Mouse (Mus musculus) megakaryocyte, adult 5-6 weeks (primary cell): ENCODE measurements around the gene Plvap. TPM values are rescaled to one million over a fixed set of nuclear protein-coding genes. Genes with fewer than 3 reads are reported as not detected.

Source experiments
- ATAC-seq: 2 replicates; pipeline ENCODE4 v1.8.0; 2016; ENCODE audit warnings: mild to moderate bottlenecking, inconsistent platforms; ENCODE audit not compliant: poor library complexity, severe bottlenecking
- total RNA-seq, 2 experiments: library from RNA; stranded (forward) in 1 of 2; stranded (reverse) in 1 of 2; fragments of 153-499, 151-499 nt in 1 of 2; fragments of 221-1000, 200-1000 nt in 1 of 2; gene quantifications; 2 replicates each; pipeline versions ENCODE4 v1.2.3 to v1.2.4; 2015 to 2017

Plvap gene
- total RNA-seq, 2 experiments from 2014 or later: 0.11 to 0.22 TPM

DNA sequence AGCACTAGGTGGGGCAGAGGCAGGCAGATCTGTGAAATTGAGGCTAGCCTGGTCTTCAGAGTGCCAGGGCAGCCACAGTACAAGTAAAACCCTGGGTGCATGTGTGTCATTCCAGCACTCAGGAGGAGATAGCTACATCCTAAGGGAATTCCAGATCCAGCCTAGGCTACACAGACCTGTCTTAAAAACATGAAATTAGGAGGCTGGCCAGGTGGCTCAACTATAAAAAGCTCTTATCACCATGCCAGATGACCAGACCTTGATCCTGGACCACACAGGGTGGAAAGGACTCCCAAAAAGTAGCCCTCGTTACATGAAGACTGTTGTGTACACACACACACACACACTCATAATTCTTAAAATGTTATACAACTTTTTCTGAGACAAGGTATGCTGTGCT, 43.6 kb downstream of the Plvap start:
- ATAC-seq: no peak

DNA sequence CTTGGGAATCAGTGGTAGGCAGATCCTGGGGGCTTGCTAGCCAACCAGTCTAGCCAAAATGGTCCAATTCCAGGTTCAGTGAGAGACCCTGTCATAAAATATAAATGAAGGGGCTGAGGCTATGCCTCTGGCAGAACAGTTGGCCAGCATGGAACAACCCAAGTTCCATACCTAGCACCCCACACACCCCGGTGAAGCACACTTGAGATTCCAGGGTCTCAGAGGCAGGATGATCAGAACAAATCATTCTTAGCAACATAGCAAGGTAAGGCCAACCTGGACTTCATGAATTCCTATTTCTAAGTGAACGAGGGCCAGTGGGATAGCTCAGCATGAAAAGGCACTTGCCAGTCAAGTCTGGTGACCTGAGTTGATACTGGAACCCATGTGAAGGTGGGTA, 44.4 kb downstream of the Plvap start:
- ATAC-seq: no peak

DNA sequence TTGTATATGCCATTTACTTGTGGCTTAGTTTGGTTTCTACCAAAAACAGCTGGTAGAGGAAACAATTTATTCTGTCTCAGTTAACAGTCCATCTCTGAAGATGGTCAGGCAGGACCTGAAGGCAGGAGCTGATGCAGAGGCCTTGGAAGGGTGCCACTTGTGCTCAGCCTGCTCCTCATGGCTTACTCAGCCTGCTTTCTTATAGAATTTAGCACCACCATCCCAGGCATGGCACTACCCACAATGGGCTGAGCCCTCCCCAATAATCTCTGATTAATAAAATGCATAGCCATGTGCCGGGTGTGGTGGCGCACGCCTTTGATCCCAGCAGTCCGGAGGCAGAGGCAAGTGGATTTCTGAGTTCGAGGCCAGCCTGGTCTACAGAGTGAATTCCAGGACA, 45.4 kb downstream of the Plvap start:
- no peak for ATAC-seq

DNA sequence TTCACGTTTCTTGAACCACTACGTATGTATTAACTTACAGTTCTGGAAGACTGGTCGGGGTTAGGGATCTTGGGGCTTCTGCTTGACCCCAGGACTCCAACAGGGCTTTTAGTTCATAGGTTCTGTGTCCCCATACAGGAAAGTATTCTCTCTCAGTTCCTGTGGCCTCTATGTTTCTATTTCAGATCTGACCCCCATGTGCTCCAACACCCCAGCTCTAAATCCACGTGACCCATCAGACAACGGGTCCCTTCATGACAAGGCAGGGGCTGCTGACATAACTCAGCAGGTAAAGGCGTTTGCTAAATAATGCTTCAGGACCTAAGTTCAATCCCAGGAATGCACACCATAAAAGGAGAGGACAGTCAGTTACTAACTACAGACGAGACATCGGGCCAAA, 45.8 kb downstream of the Plvap start:
- ATAC-seq: no peak

DNA sequence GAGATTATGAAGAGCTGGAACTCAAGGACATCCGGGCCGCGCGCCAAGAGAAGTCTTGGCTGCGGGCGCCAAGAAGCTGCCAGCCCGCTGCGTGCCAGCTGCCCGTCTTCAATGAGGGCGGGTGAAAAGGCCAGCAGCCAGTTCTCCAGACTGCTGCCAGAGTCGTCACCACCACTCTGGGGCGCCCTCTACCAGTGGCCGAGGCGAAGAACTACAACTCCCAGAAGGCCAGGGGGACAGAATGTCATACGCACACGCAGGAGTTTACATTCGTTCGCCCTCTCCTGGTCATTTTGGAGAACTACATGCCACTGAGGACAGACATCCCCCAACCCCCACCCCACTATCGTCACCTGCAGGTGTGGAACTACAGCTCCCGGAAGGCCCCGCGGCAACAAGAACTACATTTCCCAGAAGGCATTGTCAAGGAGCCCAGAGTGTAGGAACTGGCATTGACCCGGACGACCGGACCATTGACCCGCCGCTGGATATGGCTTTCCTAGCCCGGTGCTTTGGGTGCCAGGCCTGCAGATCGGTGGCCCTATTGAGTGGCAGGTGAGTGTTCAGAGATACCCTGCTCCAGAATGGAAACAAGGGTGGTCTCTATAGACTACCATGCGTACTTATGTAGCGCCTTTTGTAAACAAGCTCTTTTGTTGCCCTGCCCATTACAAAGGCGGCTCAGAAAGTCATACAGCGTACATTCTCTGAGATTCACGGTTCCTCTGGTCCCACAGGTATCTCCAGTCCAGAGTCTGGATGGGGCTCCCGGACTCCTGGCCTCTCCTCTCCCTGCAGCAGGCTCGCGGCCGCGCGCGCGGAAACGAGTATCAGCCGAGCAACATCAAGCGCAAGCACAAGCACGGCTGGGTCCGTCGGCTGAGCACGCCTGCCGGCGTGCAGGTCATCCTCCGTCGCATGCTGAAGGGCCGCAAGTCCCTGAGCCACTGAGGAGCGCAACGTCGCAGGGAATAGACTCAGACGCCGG, 46.7 kb downstream of the Plvap start, which contains the start of gene Mrpl34:
Gene Mrpl34, plus strand, starts transcription at position 447 of the 988 bp plus-strand sequence.
- ATAC-seq: peak; percentile 75

DNA sequence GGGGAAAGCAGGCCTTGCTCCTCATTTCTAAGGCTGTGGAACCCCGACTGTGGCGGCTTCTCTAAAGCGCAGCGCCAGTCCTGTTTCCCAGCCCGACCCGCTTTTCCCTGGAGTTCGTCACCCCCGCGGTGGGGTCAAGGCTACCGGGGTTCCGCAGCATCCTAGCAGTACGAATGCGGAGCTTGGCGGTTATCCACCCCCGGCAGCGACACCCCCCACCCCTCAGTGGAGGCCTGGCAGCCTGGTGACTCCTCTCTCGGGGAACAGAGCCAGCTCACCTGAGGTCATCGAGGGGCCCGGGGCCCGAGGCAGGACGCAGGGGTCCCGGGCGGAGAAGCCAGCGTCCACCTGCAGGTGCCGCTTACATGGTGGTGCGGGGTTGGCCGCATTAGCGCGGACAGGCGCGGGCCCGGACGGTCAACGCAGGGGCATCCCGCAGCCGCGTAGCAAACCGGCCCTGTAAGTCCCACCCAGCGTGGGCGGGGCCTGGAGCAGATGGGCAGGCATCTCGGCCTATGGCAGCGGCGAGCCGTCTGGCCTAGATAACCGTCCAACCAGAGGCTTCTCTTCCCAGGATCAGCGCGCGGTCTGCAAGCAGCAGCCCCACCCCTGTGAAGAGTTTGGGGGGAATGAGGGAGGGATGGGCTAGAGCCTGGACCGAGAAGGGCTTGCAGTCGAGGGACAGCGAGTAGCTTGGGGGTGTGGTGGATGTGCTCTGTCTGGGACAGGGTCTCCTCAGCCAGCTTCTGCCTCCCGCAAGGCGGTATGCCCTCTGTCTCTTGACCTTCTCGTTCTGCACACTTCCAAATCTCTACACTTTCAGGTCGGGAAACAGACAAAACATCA, 48.1 kb downstream of the Plvap start, which contains the start of gene Abhd8:
Gene Abhd8, minus strand, starts transcription at position 468 of the 846 bp plus-strand sequence.
- ATAC-seq: peak; percentile 73

DNA sequence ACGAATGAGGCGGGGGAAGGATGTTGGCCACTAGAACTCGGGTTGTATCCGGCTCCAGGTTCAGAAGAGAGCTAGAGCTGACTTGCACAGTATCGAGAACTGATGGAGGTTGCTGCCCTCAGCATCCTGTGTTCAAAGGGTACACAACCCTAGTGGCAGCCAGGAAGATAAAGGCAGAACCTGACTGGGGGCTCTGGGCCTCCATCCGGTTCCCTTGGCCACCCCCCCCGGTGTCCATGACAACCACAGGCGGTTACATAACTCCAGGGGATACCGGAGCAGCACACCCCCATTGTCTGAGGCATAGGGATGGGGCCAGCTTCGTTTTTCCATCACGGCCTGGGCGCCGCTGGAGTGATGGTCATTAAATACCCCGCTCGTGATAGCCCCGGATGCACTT, 48.8 kb downstream of the Plvap start:
- ATAC-seq: peak; percentile 13

DNA sequence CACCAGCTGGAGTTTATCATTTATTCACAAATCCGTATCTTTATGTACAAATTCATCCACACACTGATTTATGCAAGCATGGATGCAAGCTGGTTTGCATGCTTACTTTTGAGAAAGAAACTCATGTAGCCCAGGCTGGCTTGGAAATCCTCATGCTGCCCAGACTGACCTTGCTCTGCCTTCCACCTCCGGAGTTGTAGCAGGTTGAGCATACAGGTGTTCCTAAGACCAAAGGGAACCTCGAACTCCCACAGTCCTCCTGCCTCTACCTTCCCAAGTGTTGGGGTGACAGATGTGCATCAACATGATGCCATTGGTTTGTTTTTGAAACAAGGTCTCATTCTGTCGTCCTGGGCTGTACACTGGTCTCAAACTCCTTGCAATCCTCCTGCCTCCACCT, 49.4 kb downstream of the Plvap start:
- ATAC-seq: no peak

DNA sequence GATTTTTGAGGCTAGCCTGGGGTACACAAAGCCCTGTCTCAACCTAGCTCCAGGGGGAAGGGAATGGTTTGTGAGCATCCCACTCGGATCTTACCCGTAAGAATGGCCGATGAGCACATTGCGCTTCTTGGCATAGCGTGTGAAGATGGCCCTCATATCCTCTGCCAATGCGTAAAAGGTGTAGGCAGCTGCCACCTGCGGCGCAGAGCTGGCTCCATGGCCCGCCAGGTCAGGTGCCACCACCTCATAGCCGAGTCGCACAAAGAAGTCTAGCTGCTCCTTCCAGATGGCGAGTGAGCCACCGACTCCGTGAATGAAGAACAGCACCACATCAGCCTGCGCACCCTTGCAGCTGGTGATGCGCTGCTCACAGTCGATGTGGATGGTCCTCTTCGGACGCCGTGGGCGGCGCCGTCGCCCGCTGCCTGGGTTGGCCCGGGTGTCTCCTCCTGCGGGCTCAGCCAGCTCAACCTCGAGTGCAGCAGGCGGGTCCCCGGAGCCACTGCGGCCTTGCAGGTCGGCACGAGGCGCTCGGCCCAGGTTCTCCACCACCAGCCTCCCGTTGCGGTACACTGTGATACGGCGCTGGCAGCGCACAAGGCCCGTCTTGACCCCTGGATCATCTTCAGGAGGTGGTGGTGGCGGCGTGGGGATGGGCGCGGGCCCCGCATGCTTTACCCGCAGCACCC, 50.3 kb downstream of the Plvap start:
- no peak for ATAC-seq

DNA sequence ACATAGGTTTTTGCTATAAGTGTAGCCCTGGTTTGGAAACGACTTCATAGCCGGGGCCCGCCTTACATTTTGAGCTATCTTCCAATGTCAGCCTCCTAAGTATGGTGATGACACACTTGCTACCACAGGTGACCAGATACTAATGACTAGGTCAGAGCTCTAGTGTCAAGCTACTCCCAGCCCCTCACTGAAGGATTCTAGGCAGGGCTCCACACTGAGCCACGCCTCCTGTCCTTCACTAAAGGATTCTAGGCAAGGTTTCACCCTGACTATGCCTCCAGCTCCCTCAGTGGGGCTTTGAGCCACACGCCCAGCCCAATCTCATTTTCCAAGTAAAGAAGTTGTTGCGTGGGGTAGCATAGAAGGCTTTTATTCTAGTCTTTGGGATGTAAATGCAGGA, 50.8 kb downstream of the Plvap start:
- ATAC-seq: no peak

DNA sequence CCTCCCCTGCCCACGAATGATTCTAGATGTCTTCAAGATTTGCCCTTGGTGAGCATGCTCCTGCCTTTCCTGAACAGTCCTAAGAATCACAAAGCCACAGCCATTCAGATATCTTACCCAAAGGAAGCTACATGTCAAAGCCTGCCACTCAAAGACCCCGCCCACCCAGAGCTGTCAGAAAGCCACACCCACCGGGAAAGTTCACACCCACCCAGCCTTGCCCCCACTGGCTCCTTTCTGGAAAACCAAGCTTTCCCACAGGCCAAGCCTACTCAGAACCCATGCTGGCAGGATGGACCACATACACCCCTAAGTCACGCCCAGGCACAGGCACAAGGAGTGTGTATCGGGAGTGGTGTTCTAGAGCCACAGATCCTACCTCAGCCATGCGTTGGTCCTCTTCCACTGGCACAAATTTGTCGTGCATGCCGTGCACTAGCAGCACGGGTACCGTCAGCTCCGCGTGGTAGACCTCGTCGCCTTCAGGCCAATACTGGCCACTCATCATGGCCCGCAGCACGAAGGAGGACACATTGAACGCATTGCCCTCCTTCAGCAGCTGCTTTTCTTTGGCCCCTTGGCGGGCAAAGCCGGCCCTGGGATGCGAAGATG, 53.8 kb downstream of the Plvap start:
- ATAC-seq: no peak

DNA sequence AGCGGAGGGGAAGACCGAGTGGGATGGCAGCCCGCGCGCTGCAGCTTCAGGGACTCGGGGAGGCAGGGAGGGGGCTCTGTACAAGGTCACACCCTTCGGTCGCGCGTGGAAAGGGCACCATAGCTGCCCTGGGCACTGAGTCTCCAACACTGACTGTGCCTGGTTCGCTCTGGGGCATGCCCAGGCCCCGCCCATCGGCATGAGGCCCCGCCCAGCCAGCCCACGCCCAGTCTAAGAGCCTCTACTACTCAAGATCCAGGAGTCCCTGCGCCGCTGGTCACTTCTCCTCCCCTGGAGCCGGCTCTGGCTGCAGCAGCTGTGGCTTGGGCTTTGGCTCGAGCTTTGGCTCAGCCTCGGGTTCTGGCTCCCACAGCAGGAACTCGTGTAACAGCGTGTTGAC, 54.6 kb downstream of the Plvap start:
- ATAC-seq: no peak

DNA sequence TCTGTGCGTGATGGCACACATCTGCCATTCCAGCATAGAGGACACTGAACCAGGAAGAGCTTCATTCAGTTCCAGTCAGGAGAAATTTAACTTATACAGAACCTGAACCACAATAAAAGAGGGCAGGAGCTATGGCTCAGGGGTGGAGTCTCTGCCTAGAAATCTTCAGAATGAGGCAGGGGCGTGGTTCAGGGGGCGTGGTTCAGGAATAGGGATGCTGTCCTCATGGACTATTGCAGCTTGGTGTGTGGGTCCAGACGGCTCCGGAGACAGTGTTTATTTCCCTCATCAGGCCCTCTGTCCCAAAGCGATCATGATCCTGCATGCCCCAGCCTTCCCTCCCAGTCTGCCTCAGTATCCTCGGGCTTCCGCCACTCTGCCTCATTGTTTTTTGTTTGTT, 56.9 kb downstream of the Plvap start:
- ATAC-seq: no peak

DNA sequence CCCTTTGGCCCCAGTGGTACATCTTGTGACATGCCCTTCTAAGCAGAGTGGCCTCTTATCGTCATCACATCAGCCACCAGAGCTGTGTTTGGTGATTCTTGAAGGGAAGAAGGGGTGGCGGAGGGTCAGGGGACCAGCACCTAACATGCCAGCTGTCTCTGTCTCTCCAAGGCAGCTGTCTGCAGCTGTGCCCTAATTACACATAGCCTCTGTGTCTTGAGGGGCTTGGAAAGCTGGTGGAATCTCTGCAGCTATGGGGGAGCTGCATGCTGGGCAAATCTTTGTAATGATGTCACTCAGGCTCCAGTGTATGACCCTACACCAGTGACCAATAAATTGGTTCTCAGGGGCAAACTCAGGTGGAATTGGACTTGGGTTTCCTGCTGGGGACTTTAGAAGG, 58.9 kb downstream of the Plvap start:
- ATAC-seq: no peak

DNA sequence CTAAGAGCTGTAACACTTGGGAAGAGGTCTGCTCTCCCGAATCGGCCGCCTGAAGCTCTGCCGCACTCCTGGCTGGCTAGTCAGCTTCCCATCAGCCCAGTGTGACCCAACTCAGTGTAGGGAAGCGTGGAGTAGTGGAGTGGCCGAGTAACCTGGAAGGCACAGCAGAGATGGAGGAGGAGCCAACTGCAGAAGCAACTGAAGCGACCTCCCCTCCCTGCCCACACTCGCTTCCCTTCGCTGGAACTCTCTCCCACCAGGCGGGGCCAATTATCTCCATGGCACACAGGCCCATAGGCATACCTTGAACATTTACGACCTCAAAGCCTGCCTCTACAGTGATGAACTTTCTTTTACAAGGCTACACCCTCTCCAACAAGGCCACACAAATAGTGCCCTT, 59.8 kb downstream of the Plvap start:
- ATAC-seq: no peak

DNA sequence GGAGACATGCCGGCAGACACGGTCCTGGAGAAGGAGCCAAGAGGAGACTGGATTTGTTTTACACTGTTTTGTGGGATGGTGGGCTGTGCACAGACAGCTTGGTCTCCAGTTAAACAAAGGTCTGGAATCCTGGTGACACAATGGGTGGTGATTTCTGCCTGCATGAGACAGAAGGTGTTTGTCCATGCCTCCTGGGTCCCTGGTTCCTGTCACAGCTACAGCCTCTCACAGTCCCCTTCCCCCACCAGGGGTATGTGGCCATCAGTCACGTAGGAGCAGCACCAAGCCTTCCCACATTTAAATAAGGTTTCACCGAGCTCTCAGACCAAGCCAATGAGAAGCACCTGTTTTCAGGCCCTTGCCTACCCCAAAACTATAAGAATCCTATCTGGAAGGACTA, 60.2 kb downstream of the Plvap start:
- ATAC-seq: no peak
